Mouse (Mus musculus) adipocyte (in vitro differentiated cells): Measurements from ENCODE around the gene Ccdc57.
"Not testable (repeated sequence)": the region's sequence is repeated elsewhere in the genome, so short reads cannot be mapped to it uniquely, and the experiment has no call there.

Experiments
- DNase-seq: peaks from one replicate; pipeline ENCODE4 v3.0.0-alpha.2; 2016; ENCODE audit warnings: low spot score

The Ccdc57 gene

GRCm38 (mm10) chr11:120821076-120821922 lies 111.4 kb downstream of the Ccdc57 start:
- no peak for DNase-seq

- DNase-seq: no peak
Measured at GRCm38 (mm10) chr11:120820546-120820945, 112.1 kb downstream of the Ccdc57 start.

- no peak for DNase-seq
Measured at GRCm38 (mm10) chr11:120819556-120819955, 113.1 kb downstream of the Ccdc57 start.

GRCm38 (mm10) chr11:120818251-120818650 lies 114.4 kb downstream of the Ccdc57 start:
- no peak for DNase-seq

- DNase-seq: no peak
Measured at GRCm38 (mm10) chr11:120817358-120817757, 115.3 kb downstream of the Ccdc57 start.

GRCm38 (mm10) chr11:120812068-120812467 lies 120.6 kb downstream of the Ccdc57 start:
- no peak for DNase-seq

- no peak for DNase-seq
Measured at GRCm38 (mm10) chr11:120808010-120808409, 124.7 kb downstream of the Ccdc57 start.

- DNase-seq: no peak
Measured at GRCm38 (mm10) chr11:120805375-120806298, 127.0 kb downstream of the Ccdc57 start.

DNA sequence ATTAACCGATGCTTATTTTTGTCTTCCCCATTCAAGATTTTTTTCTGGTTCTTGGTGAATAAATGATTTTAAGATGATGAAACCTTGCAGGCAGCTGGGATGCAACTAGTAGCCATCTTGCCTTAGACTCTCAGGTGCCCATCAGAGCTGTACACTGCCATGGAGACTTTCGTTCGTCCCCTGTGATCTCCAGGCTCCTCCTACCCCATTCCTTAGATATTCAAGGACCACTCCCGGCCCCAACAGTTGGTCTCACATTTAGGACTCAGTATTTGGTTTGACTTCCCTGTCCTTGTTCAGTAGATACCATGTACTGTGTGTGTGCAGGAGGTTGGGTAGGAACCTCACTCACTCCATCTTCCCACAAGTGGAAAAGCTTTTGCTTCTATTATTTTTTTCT lies 127.9 kb downstream of the Ccdc57 start:
- DNase-seq: no peak

DNA sequence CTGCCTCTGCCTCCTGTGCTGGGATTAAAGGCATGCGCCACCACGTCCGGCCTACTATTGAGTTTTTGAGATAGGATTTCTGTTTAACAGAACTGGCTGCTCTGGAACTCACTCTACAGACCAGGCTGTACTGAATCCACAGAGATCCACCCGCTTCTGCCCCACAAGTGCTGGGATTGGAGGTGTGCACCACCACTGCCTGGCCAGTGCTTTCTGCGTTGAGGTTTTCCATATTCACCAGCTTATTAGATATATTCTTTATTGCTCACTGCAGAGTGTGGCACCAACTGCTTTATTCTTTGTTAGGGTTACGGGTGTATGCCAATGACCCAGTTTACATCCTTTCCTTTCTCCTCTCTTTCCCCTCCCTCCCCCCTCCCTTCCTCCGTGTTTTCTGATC lies 128.4 kb downstream of the Ccdc57 start:
- DNase-seq: no peak

DNA sequence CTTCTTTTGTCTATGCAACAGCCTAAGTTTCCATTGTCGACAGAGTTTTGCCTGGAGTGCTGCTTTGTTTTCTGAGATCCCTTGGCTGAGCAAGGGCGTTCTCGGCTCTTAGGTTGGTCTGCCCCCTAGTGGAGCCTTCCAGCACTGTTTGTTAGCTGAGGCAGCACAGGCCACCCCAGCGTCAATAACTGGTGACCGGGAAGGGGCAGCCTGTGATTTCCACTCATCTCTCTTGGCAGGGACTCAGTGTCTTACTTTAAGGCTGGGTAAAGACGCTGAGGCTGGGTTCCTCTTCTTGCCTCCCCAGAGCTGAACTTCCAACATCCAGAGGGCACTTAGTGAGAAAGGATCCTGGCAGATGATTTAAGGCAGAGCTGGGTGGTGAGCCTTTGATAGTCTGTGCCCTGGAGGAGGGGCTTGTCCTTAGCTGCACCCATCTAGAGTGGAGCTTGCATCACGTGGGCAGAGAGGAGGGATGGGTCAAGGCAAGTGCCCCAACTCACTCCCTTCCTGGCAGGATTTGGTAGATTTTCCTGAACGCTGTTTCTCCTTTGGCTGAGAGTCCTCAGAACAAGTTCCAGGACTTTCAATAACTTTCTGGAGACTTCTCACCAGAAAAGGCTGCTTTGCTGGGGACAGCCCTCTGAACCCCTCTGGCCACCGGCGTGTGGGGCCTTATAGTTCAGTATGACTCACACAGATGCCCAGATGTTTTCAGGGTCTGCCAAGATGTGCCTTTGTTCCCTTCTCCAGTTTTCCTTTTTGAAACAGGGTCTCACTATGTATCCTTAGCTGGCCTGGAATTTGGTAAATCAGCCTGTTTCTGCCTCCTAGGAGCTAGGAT lies 132.4 kb downstream of the Ccdc57 start:
- peak; percentile 97 for DNase-seq

DNA sequence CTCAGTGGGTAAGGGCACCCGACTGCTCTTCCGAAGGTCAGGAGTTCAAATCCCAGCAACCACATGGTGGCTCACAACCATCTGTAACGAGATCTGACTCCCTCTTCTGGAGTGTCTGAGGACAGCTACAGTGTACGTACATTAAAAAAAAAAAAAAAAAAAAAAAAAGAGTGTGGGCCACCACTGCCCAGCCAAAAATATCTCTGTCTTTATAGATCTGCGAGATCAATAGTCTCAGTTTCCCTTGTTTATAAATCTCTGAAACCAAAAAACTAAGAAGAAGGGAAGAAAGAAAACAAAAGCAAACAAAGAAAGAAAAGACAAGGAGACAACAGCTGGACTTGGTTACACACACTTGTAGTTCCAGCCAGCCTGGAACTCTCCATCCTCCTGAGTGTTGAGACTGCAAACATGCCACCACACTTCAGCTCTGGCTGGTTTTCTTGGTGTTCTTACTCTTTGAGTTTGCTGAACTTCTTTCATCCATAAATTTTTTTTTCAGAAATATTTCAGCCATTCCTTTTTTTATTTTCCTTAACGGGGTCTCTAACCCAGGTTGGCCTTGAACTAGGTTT lies 133.3 kb downstream of the Ccdc57 start:
- no peak for DNase-seq

GRCm38 (mm10) chr11:120798244-120798643 lies 134.4 kb downstream of the Ccdc57 start:
- DNase-seq: no peak

DNA sequence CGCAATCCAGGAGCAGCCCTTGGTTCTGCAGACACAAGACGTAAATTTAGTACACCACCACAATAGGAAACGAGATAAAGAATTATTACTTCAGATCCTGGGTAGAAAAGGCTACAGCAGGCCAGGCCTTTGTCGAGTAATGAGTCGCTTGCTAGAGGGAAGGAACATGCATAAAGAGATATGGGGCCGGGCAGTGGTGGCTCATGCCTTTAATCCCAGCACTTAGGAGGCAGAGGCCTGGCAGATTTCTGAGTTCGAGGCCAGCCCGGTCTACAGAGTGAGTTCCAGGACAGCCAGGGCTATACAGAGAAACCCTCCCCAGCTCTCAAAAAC lies 136.1 kb downstream of the Ccdc57 start:
- no peak for DNase-seq

DNA sequence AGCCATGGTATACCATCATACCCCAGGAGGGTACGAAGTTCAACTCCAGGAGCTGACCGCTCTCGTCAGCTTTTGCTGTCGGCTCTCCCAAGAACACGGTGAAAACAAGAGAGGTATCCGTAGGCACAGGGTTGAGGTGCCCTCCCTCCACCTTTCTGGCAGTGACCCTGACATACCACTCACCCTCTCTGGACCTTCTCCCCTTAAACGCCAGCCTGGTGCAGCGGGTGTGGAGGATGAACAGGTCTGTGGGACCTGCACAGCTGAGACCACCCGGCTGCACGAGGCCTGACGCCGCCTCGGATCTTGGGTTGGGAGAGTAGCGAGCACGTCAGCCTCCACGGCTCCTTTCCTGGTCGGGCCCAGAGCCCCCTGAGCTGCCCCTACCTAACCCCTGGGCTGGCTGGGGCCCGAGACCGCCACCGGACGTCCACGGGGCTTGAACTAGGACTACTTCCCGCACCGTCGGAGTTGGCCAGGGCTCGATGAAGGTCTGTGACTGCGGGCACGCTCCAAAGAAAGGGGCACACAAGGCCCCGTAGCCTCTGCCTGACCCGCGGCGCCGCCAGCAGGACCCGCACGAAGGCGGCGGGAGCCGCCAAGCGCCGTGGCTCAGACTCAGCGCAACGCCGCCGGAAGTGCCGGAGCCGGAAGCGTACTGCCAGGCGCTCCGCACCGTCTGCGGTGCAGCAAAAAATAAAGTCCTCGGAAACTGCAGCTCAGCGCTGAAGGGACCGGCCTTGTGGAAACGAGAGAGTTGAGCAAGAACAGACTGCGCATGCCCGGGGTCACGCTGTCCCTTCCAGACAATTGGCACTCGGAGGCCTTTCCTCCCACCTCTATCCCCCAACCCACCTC lies 136.7 kb downstream of the Ccdc57 start, which contains the start of gene Dus1l:
Gene Dus1l (minus strand): TSS at position 648 of the 858 bp plus-strand sequence.
- peak; percentile 97 for DNase-seq

GRCm38 (mm10) chr11:120792652-120793051 lies 140.0 kb downstream of the Ccdc57 start:
- DNase-seq: no peak

DNA sequence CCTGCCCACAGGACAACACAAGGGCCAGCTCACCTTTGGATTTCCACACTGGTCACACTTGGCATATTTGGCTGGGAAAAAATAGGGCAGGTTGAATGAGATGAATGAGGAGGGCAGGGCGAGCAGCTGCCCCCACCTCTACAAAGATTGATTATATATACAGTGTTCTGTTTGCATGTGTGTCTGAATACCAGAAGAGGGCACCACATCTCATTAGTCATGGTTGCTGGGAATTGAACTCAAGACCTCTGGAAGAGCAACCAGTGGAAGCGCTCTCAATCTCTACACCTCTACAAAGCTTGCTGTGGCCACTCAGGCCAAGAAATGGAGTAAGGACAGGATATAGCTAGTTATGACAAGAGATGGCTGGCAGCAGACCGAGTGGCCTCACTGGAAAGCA lies 142.9 kb downstream of the Ccdc57 start:
- DNase-seq: no peak

- no peak for DNase-seq
Measured at GRCm38 (mm10) chr11:120789355-120789754, 143.3 kb downstream of the Ccdc57 start.

DNA sequence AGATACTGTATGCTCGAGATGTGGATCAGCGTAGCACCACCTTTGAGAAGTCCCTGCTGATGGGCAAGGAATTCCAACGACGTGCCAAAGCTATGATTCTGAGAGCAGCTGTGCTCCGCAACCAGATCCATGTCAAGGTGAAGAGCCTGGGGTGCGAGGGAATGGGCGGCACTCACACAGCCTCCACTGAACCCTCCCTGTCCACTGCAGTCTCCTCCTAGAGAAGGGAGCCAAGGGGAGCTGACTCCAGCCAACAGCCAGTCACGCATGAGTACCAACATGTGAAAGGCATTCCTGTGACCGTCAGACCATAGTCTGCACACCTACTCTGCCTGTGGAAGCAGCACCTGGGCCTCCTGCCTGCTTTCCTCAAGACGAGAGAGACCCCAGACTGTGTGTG lies 144.2 kb downstream of the Ccdc57 start:
- not testable (repeated sequence) for DNase-seq

GRCm38 (mm10) chr11:120785145-120785544 lies 147.5 kb downstream of the Ccdc57 start:
- DNase-seq: no peak
